Mouse (Mus musculus) testis, adult 2 months (tissue): Measurements from ENCODE around the gene BC028528. TPM values are rescaled to one million over a fixed set of nuclear protein-coding genes. Genes with fewer than 3 reads are reported as not detected.

ENCODE experiments used
- H3K27ac ChIP-seq: fragments of 200-500 bp; 2 replicates; pipeline ENCODE4 v1.5.1; 2012; ENCODE audit warnings: low read depth, low read length; ENCODE audit not compliant: control insufficient read depth, insufficient read depth
- H3K27me3 ChIP-seq: fragments of 200-500 bp; 2 replicates; pipeline ENCODE4 v1.6.1; 2012; ENCODE audit warnings: mild to moderate bottlenecking, low read length, moderate library complexity; ENCODE audit not compliant: control insufficient read depth, insufficient read depth
- H3K36me3 ChIP-seq: fragments of 200-500 bp; 2 replicates; pipeline ENCODE4 v1.6.1; 2012; ENCODE audit warnings: mild to moderate bottlenecking, low read length; ENCODE audit not compliant: control insufficient read depth, insufficient read depth
- H3K4me1 ChIP-seq: fragments of 200-500 bp; 2 replicates; pipeline ENCODE4 v1.6.1; 2012; ENCODE audit warnings: low read length; ENCODE audit not compliant: control insufficient read depth, insufficient read depth
- H3K4me3 ChIP-seq: fragments of 200-500 bp; 2 replicates; pipeline ENCODE4 v1.5.1; 2012; ENCODE audit warnings: low read depth, mild to moderate bottlenecking, low read length, moderate library complexity, mixed read lengths; ENCODE audit not compliant: control insufficient read depth
- CTCF ChIP-seq: fragments of 200-500 bp; IDR thresholded peaks from 2 replicates; pipeline ENCODE4 v1.5.1; 2012; ENCODE audit warnings: low read depth, mild to moderate bottlenecking, inconsistent platforms, low read length, moderate library complexity; ENCODE audit not compliant: control insufficient read depth, insufficient read depth, insufficient replicate concordance
- POLR2A ChIP-seq: fragments of 200-500 bp; IDR thresholded peaks from 2 replicates; pipeline ENCODE4 v1.6.1; 2012; ENCODE audit warnings: low read depth, mild to moderate bottlenecking, inconsistent platforms, low read length, moderate library complexity; ENCODE audit not compliant: control insufficient read depth
- polyA plus RNA-seq: library from polyadenylated mRNA; depleted of rRNA; stranded (reverse); fragments of >200 nt; gene quantifications from 2 replicates; pipeline ENCODE4 v1.2.3, GENCODE M21; 2012; rRNA removed

BC028528 gene
- polyA plus RNA-seq, 1 experiment = 2.4 TPM

DNA sequence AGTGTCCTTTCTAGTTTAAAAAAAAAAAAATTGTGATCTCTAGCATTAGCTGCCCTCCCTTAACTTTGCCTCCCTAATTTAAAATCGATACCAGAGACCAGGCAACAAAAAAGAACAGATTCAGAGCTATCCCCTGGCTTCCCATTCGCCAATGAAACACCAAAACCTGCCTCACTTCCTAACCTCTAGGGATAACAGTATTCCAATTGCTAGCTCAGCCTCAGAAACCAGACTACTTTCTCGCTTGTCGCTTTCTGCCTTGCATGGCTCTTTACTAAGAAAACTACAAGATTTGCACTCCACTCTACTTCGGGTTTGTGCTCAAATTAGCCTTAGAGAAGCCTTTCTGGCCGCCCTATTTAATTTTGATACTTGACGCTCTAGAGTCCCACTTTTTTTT lies 35.7 kb downstream of the BC028528 start:
- Histone ChIP-seq H3K4me3 (peak overlapping the region; percentile 91), H3K36me3 (peaks cover 1% of the 10 kb centered on the region; the same call in 1 of the 2 replicates), H3K27ac (peak overlapping the region; percentile 92), H3K4me1 (no peaks in the 10 kb centered on the region), H3K27me3 (no peaks in the 10 kb centered on the region)
- TF ChIP-seq POLR2A (no peak), CTCF (no peak)

DNA sequence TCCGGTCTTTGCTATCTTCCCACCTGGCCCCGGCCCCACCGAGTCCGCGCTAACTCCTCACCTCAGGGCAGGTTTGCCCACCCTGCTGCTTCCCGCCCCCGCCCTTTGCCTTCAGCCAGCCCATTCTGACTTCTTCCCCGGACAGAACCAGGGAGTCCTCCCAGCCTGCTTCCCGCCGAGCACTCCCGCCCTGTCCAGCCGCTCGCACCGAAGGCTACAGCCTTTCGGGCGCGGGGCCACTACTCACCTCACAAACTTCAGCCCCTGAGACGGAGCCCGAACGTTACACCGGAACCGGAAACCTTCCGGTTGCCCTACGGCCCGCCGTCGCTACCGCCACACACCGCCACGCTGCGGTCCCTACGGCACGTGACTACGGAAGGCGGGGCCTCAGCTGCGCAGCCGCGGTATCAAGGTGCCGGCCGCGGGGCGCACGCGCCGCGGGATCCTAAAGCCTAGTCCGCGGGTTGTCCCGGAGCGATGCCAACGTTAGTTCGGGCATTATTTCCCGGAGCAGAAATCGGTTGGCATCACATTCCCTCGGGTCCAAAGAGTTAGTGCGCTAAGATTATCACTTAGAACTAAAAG lies 36.2 kb downstream of the BC028528 start, which contains the start of gene Prpf3:
Gene Prpf3 (minus strand): TSS at position 384 of the 588 bp plus-strand sequence.
- no peaks in the 10 kb centered on the region for H3K27me3 ChIP-seq
- peaks cover 2% of the 10 kb centered on the region; the same call in 1 of the 2 replicates for H3K36me3 ChIP-seq
- H3K4me3 ChIP-seq = peak within 1 kb of the TSS; percentile 91
- H3K4me1 ChIP-seq = no peaks in the 10 kb centered on the region
- TF ChIP-seq CTCF (no peak), POLR2A (peak; percentile 91)
- peak within 1 kb of the TSS; percentile 92 for H3K27ac ChIP-seq

DNA sequence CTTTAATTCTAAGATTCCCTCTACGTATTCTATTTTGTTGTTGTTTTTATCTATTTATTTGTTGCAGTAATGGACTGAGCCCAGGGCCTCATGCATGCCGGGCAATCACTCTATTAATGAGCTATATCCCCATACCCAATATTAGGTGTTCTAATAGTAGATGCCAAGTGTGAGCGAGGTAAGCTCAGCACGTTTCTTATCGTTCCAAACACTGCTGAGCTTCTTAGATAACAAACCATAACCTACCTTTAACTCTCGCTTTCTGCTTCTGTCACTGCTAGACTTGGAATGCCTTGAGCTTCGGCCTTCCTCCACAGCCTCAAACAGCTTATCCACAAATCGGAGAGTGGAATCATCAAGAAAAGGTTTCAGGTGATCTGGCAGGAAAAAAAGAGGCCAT lies 40.5 kb downstream of the BC028528 start:
- H3K4me3 ChIP-seq = no peak overlapping the region
- no peaks in the 10 kb centered on the region for H3K27me3 ChIP-seq
- no peak overlapping the region for H3K27ac ChIP-seq
- peaks cover 4% of the 10 kb centered on the region for H3K36me3 ChIP-seq
- no peak for TF ChIP-seq POLR2A
- no peak for TF ChIP-seq CTCF
- H3K4me1 ChIP-seq = no peaks in the 10 kb centered on the region

- Histone ChIP-seq H3K27ac (no peak overlapping the region), H3K4me3 (no peak overlapping the region), H3K4me1 (no peaks in the 10 kb centered on the region), H3K36me3 (peaks cover 4% of the 10 kb centered on the region), H3K27me3 (no peaks in the 10 kb centered on the region)
- TF ChIP-seq CTCF = no peak
These were observed 41.2 kb downstream of the BC028528 start for GRCm38 (mm10) chr3:95850611-95851010.

DNA sequence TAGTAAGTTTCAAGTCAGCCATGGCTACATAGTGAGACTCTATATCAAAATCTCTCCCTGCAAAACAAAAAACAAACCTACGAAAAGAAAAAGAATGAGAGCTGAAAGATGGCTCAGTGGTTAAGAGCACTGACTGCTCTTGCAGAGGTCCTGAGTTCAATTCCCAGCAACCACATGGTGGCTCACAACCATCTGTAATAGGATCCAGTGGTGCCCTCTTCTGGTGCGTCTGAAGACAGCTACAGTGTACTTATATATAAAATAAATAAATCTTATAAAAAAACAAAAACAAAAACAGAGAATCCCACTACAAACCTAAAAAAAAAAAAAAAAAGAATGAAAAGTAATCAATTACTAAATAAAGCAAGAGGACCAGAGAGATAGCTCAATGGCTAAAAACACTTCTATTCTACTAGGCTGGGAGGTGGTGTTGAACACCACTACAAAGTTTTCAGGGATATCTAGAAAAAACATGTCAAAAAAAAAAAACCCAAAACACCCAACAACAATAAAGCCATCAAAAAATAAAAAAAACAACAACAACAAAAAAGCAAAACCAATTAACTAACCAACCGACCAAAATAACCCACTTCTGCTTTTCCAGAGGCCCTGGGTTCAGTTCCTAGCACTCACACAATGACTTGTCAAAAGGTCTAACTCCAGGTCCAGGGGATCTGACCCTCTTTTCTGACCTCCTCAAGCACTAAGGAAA lies 49.1 kb downstream of the BC028528 start:
- H3K4me3 ChIP-seq = no peak overlapping the region
- TF ChIP-seq POLR2A = no peak
- no peak for TF ChIP-seq CTCF
- H3K27me3 ChIP-seq = no peaks in the 10 kb centered on the region
- H3K36me3 ChIP-seq = peaks cover 5% of the 10 kb centered on the region
- no peak overlapping the region for H3K27ac ChIP-seq
- H3K4me1 ChIP-seq = no peaks in the 10 kb centered on the region

DNA sequence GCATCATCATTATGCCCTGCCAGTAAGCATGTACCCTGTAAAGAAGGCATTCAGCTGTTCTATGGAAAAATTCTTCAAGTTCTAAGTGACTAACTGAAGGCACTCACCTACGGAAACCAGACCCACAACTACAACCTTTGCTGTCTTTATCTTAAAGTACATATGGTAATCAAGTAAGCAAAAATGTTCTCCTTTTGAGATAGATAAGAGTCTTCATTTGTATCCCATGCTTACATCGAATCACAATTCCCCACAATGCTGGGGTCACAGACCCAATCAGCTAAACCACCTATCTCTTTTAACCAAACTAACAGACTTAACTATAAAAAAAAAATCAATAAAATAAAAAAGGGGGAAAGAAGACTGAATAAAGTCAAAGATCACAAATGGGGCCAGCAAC lies 52.6 kb downstream of the BC028528 start:
- Histone ChIP-seq H3K27ac (no peak overlapping the region), H3K27me3 (no peaks in the 10 kb centered on the region), H3K4me1 (no peaks in the 10 kb centered on the region), H3K36me3 (peaks cover 2% of the 10 kb centered on the region), H3K4me3 (no peak overlapping the region)
- TF ChIP-seq POLR2A (no peak), CTCF (no peak)

Other genes starting within 250 kb of the BC028528 start
- gene Mcl1, start 233.2 kb downstream of the BC028528 start, polyA plus RNA-seq = 27.4 and 40.2 TPM in 2 replicates
- gene Adamtsl4, start 204.1 kb downstream of the BC028528 start, polyA plus RNA-seq = 0.74 and 2.3 TPM in 2 replicates
- 26.7 and 37.2 TPM in 2 replicates for gene Ecm1, start 152.4 kb downstream of the BC028528 start, polyA plus RNA-seq
- 24.7 and 25.7 TPM in 2 replicates for gene Tars2, start 131.8 kb downstream of the BC028528 start, polyA plus RNA-seq
- 18.4 and 18.6 TPM in 2 replicates for gene Rprd2, start 73.1 kb downstream of the BC028528 start, polyA plus RNA-seq
- gene Prpf3, start 36.1 kb downstream of the BC028528 start, polyA plus RNA-seq = 14.9 and 15.5 TPM in 2 replicates
- gene Mrps21, start 20.5 kb downstream of the BC028528 start, polyA plus RNA-seq = 30.5 and 40.4 TPM in 2 replicates
- 16.2 and 16.5 TPM in 2 replicates for gene Ciart, start 9.8 kb downstream of the BC028528 start, polyA plus RNA-seq
- 14.9 and 17.6 TPM in 2 replicates for gene Aph1a, start 2.0 kb upstream of the BC028528 start, polyA plus RNA-seq
- 2.0 TPM in 2 replicates for gene Car14, start 12.7 kb upstream of the BC028528 start, polyA plus RNA-seq
- gene Anp32e, start 37.2 kb upstream of the BC028528 start, polyA plus RNA-seq = 4.4 and 6.0 TPM in 2 replicates
- 43.8 and 55.7 TPM in 2 replicates for gene Plekho1, start 104.0 kb upstream of the BC028528 start, polyA plus RNA-seq
- gene Vps45, start 166.5 kb upstream of the BC028528 start, polyA plus RNA-seq = 3.3 and 4.1 TPM in 2 replicates
- 46.0 and 46.1 TPM in 2 replicates for gene Otud7b, start 212.5 kb upstream of the BC028528 start, polyA plus RNA-seq